Mouse (Mus musculus): ENCODE data around the gene Mapre3. TPM values are rescaled to one million over a fixed set of nuclear protein-coding genes. Genes with fewer than 3 reads are reported as not detected.

Gene Mapre3
- total RNA-seq, 2 experiments from 2014 or later: 43.3 to 47.1 TPM

GRCm38 (mm10) chr5:30823091-30823490, 8.7 kb downstream of the Mapre3 start:
- DNase-seq (ENCODE audit: low spot score in 2 of 2): no peak

- no peak for DNase-seq (ENCODE audit: low spot score in 2 of 2)
Observed at GRCm38 (mm10) chr5:30824124-30824988, 9.9 kb downstream of the Mapre3 start.

GRCm38 (mm10) chr5:30825166-30825565, 10.7 kb downstream of the Mapre3 start:
- DNase-seq (ENCODE audit: low spot score in 2 of 2): no peak

GRCm38 (mm10) chr5:30825821-30826220, 11.4 kb downstream of the Mapre3 start:
- DNase-seq (ENCODE audit: low spot score in 2 of 2): no peak

- DNase-seq (ENCODE audit: low spot score in 2 of 2): no peak
Observed at GRCm38 (mm10) chr5:30833416-30833815, 19.0 kb downstream of the Mapre3 start.

- no peak for DNase-seq (ENCODE audit: low spot score in 2 of 2)
Observed at GRCm38 (mm10) chr5:30839731-30840130, 25.3 kb downstream of the Mapre3 start.

GRCm38 (mm10) chr5:30841896-30842295, 27.5 kb downstream of the Mapre3 start:
- DNase-seq (ENCODE audit: low spot score in 2 of 2): no peak

GRCm38 (mm10) chr5:30849891-30850555, 35.6 kb downstream of the Mapre3 start:
- no peak for DNase-seq (ENCODE audit: low spot score in 2 of 2)

- DNase-seq (ENCODE audit: low spot score in 2 of 2): no peak
Observed at GRCm38 (mm10) chr5:30850556-30850925, 36.1 kb downstream of the Mapre3 start.

GRCm38 (mm10) chr5:30853522-30853921, 39.1 kb downstream of the Mapre3 start:
- DNase-seq (ENCODE audit: low spot score in 2 of 2): no peak

- no peak for DNase-seq (ENCODE audit: low spot score in 2 of 2)
Observed at GRCm38 (mm10) chr5:30855674-30856073, 41.2 kb downstream of the Mapre3 start.

GRCm38 (mm10) chr5:30856124-30856523, 41.7 kb downstream of the Mapre3 start:
- no peak for DNase-seq (ENCODE audit: low spot score in 2 of 2)

GRCm38 (mm10) chr5:30863852-30864251, 49.4 kb downstream of the Mapre3 start:
- no peak for DNase-seq (ENCODE audit: low spot score in 2 of 2)

GRCm38 (mm10) chr5:30864322-30864721, 49.9 kb downstream of the Mapre3 start:
- no peak for DNase-seq (ENCODE audit: low spot score in 2 of 2)

- no peak for DNase-seq (ENCODE audit: low spot score in 2 of 2)
Observed at GRCm38 (mm10) chr5:30866871-30867270, 52.4 kb downstream of the Mapre3 start.

GRCm38 (mm10) chr5:30867712-30868111, 53.3 kb downstream of the Mapre3 start, which contains the start of gene Tmem214:
TSS of gene Tmem214 (plus strand) at chr5:30868012.
- DNase-seq (ENCODE audit: low spot score in 2 of 2): no peak

GRCm38 (mm10) chr5:30868981-30869380, 54.5 kb downstream of the Mapre3 start:
- no peak for DNase-seq (ENCODE audit: low spot score in 2 of 2)

- peak; percentile 80 to 85 for DNase-seq (ENCODE audit: low spot score in 2 of 2)
Observed at GRCm38 (mm10) chr5:30869405-30870130, 55.1 kb downstream of the Mapre3 start.

GRCm38 (mm10) chr5:30870131-30870406, 55.6 kb downstream of the Mapre3 start:
- no peak for DNase-seq (ENCODE audit: low spot score in 2 of 2)

GRCm38 (mm10) chr5:30872574-30872973, 58.1 kb downstream of the Mapre3 start:
- no peak for DNase-seq (ENCODE audit: low spot score in 2 of 2)

GRCm38 (mm10) chr5:30874365-30874764, 59.9 kb downstream of the Mapre3 start:
- no peak for DNase-seq (ENCODE audit: low spot score in 2 of 2)

- DNase-seq (ENCODE audit: low spot score in 2 of 2): no peak
Observed at GRCm38 (mm10) chr5:30878616-30879015, 64.2 kb downstream of the Mapre3 start.
